Mouse (Mus musculus): ENCODE measurements around the gene Plscr4. TPM values are rescaled to one million over a fixed set of nuclear protein-coding genes. Genes with fewer than 3 reads are reported as not detected.

The Plscr4 gene
- polyA plus RNA-seq, 1 experiment, result 1.2 TPM

GRCm38 (mm10) chr9:92481663-92482062 is 24.5 kb downstream of the Plscr4 start:
- no peak overlapping the region for H3K4me3 ChIP-seq (ENCODE audit: control insufficient read depth, insufficient read depth, low read length)
- TF ChIP-seq POLR2A (IDR thresholded peaks at IDR 0.05; ENCODE audit: control insufficient read depth, extremely low read depth, insufficient read depth, low read length, poor library complexity), result no peak
- TF ChIP-seq CTCF (IDR thresholded peaks at IDR 0.05; ENCODE audit: borderline replicate concordance, control insufficient read depth, extremely low read depth, insufficient read depth, low read length, poor library complexity), result no peak
- WGBS, result 82% methylated on average over 2 of the region's 2 CpGs
- no peaks in the 10 kb centered on the region for H3K27me3 ChIP-seq (ENCODE audit: control insufficient read depth, insufficient read depth, low read length)
- H3K4me1 ChIP-seq (replicated peaks; ENCODE audit: control insufficient read depth, insufficient read depth, low read length), result no peaks in the 10 kb centered on the region
- H3K27ac ChIP-seq (ENCODE audit: control insufficient read depth, insufficient read depth, low read length), result no peak overlapping the region
- DNase-seq, result no peak
- no peaks in the 10 kb centered on the region for H3K36me3 ChIP-seq (ENCODE audit: control insufficient read depth, insufficient read depth, low read length)

- Histone ChIP-seq H3K27me3 (ENCODE audit: control insufficient read depth, insufficient read depth, low read length) (no peaks in the 10 kb centered on the region), H3K4me1 (replicated peaks; ENCODE audit: control insufficient read depth, insufficient read depth, low read length) (no peaks in the 10 kb centered on the region), H3K27ac (ENCODE audit: control insufficient read depth, insufficient read depth, low read length) (no peak overlapping the region), H3K36me3 (ENCODE audit: control insufficient read depth, insufficient read depth, low read length) (no peaks in the 10 kb centered on the region), H3K4me3 (ENCODE audit: control insufficient read depth, insufficient read depth, low read length) (no peak overlapping the region)
- WGBS, result 95% methylated on average over 4 of the region's 4 CpGs
- TF ChIP-seq POLR2A (IDR thresholded peaks at IDR 0.05; ENCODE audit: control insufficient read depth, extremely low read depth, insufficient read depth, low read length, poor library complexity), result no peak
- DNase-seq, result no peak
Measured at GRCm38 (mm10) chr9:92482551-92482950, 25.4 kb downstream of the Plscr4 start.

GRCm38 (mm10) chr9:92484710-92485267 is 27.6 kb downstream of the Plscr4 start:
- H3K4me1 ChIP-seq (replicated peaks; ENCODE audit: control insufficient read depth, insufficient read depth, low read length), result no peaks in the 10 kb centered on the region
- no peaks in the 10 kb centered on the region for H3K27me3 ChIP-seq (ENCODE audit: control insufficient read depth, insufficient read depth, low read length)
- H3K4me3 ChIP-seq (ENCODE audit: control insufficient read depth, insufficient read depth, low read length), result no peak overlapping the region
- TF ChIP-seq CTCF (IDR thresholded peaks at IDR 0.05; ENCODE audit: borderline replicate concordance, control insufficient read depth, extremely low read depth, insufficient read depth, low read length, poor library complexity) (no peak), POLR2A (IDR thresholded peaks at IDR 0.05; ENCODE audit: control insufficient read depth, extremely low read depth, insufficient read depth, low read length, poor library complexity) (no peak)
- H3K36me3 ChIP-seq (ENCODE audit: control insufficient read depth, insufficient read depth, low read length), result no peaks in the 10 kb centered on the region
- 93% methylated on average over 7 of the region's 7 CpGs for WGBS
- DNase-seq, result no peak
- H3K27ac ChIP-seq (ENCODE audit: control insufficient read depth, insufficient read depth, low read length), result no peak overlapping the region

- TF ChIP-seq POLR2A (IDR thresholded peaks at IDR 0.05; ENCODE audit: control insufficient read depth, extremely low read depth, insufficient read depth, low read length, poor library complexity) (no peak), CTCF (IDR thresholded peaks at IDR 0.05; ENCODE audit: borderline replicate concordance, control insufficient read depth, extremely low read depth, insufficient read depth, low read length, poor library complexity) (no peak)
- H3K36me3 ChIP-seq (ENCODE audit: control insufficient read depth, insufficient read depth, low read length), result no peaks in the 10 kb centered on the region
- 84% methylated on average over 7 of the region's 7 CpGs for WGBS
- no peak for DNase-seq
- H3K4me1 ChIP-seq (replicated peaks; ENCODE audit: control insufficient read depth, insufficient read depth, low read length), result no peaks in the 10 kb centered on the region
- no peaks in the 10 kb centered on the region for H3K27me3 ChIP-seq (ENCODE audit: control insufficient read depth, insufficient read depth, low read length)
- H3K27ac ChIP-seq (ENCODE audit: control insufficient read depth, insufficient read depth, low read length), result no peak overlapping the region
- H3K4me3 ChIP-seq (ENCODE audit: control insufficient read depth, insufficient read depth, low read length), result no peak overlapping the region
Measured at GRCm38 (mm10) chr9:92489857-92490256, 32.7 kb downstream of the Plscr4 start.

GRCm38 (mm10) chr9:92490319-92490718 is 33.1 kb downstream of the Plscr4 start:
- H3K27me3 ChIP-seq (ENCODE audit: control insufficient read depth, insufficient read depth, low read length), result no peaks in the 10 kb centered on the region
- DNase-seq, result no peak
- no peaks in the 10 kb centered on the region for H3K4me1 ChIP-seq (replicated peaks; ENCODE audit: control insufficient read depth, insufficient read depth, low read length)
- no peak overlapping the region for H3K27ac ChIP-seq (ENCODE audit: control insufficient read depth, insufficient read depth, low read length)
- no peak for TF ChIP-seq POLR2A (IDR thresholded peaks at IDR 0.05; ENCODE audit: control insufficient read depth, extremely low read depth, insufficient read depth, low read length, poor library complexity)
- no peak for TF ChIP-seq CTCF (IDR thresholded peaks at IDR 0.05; ENCODE audit: borderline replicate concordance, control insufficient read depth, extremely low read depth, insufficient read depth, low read length, poor library complexity)
- no peak overlapping the region for H3K4me3 ChIP-seq (ENCODE audit: control insufficient read depth, insufficient read depth, low read length)
- WGBS, result 96% methylated on average over 3 of the region's 3 CpGs
- no peaks in the 10 kb centered on the region for H3K36me3 ChIP-seq (ENCODE audit: control insufficient read depth, insufficient read depth, low read length)

- TF ChIP-seq POLR2A (IDR thresholded peaks at IDR 0.05; ENCODE audit: control insufficient read depth, extremely low read depth, insufficient read depth, low read length, poor library complexity) (no peak), CTCF (IDR thresholded peaks at IDR 0.05; ENCODE audit: borderline replicate concordance, control insufficient read depth, extremely low read depth, insufficient read depth, low read length, poor library complexity) (no peak)
- DNase-seq, result no peak
- Histone ChIP-seq H3K27me3 (ENCODE audit: control insufficient read depth, insufficient read depth, low read length) (no peaks in the 10 kb centered on the region; the same call in 1 of the 2 replicates), H3K4me1 (replicated peaks; ENCODE audit: control insufficient read depth, insufficient read depth, low read length) (no peaks in the 10 kb centered on the region), H3K27ac (ENCODE audit: control insufficient read depth, insufficient read depth, low read length) (no peak overlapping the region), H3K36me3 (ENCODE audit: control insufficient read depth, insufficient read depth, low read length) (no peaks in the 10 kb centered on the region), H3K4me3 (ENCODE audit: control insufficient read depth, insufficient read depth, low read length) (no peak overlapping the region)
- 91% methylated on average over 2 of the region's 2 CpGs for WGBS
Measured at GRCm38 (mm10) chr9:92491274-92491673, 34.1 kb downstream of the Plscr4 start.

Data from thymus, adult 2 months (tissue).